Mouse (Mus musculus) inflammation-experienced regulatory T-cells, adult 16 weeks (primary cell): ENCODE results near the gene Fam122b. TPM values are rescaled to one million over a fixed set of nuclear protein-coding genes. Genes with fewer than 3 reads are reported as not detected.

Source experiments
- polyA plus RNA-seq: library from polyadenylated mRNA; unstranded; fragments of 100-300 nt; shearing (Covaris generic); gene quantifications from one replicate; pipeline ENCODE4 v1.2.1, GENCODE M21; 2017

Gene Fam122b
- polyA plus RNA-seq, result 12.8 TPM

DNA sequence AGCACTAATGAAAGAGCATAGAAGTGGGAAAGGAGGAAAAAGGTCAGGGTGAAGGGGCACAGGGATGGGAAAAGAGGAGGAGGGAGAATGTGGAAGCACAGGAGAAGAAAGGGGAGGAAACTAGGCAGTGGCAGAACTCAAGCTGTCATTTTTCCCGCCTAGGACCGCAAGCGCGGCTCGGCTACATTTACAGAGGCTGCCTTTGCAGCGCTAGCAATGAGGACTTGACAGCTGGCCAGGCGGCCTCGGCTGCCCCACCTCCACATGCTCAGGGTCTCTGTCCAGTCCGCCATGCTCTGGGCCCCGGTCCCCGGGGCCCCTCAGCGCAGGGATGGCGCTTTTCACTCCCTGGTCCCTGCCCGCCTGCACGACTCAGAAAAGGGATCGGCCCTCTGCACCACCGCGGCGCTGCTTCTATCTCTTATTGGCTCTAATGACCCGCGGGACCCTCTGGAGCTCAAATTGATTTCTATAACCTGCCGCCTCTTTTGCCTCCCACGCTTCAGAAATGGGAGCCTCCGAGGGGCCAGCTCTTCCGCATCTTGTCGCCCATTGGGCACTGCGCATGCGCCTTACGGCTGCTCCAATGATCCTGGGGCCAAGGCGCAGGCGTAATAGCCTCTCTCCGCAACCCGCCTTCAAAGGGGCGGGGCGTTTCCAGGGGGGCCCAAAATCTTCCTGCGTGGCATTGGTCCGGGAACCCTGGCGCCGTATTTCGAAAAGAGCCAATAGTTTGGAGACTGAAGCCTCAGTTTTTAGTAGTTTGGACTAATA, at the start of gene Fam122b:
TSS of gene Fam122b (minus strand) at position 517 of the 774 bp plus-strand sequence.

GRCm38 (mm10) chrX:53273124-53273523, 3.5 kb upstream of the Fam122b start, which contains the start of gene Fam122c:
TSS of gene Fam122c (plus strand) at chrX:53273424.

DNA sequence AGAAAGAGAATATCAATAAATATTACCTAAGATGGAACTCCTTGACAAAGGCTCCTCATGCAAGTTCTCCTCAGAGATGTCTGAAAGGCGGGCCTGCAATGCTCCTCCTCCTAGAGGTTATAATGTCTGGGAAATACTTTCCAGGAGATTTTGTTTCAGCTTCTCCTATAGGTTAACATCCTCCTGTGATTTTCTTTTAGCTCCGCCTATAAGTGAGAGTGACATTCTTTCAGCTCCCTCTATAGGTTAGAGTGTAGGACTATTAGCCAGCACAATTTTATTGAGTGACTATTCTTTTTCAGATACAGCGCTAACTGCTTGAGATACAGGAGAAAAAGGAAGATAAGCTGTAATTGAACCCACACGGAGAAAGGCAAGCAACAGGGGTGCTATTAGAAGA, 29.6 kb downstream of the Fam122b start, which contains the start of gene Plac1:
TSS of gene Plac1 (minus strand) at position 101 of the 400 bp plus-strand sequence.

Other genes with a start within 250 kb of the Fam122b start
- gene Plac1, start 29.7 kb downstream of the Fam122b start, polyA plus RNA-seq, result not detected
- not detected for gene Fam122c, start 3.6 kb upstream of the Fam122b start, polyA plus RNA-seq
- gene Mospd1, start 100.7 kb upstream of the Fam122b start, polyA plus RNA-seq, result 21.7 TPM
- gene Etd, start 165.1 kb upstream of the Fam122b start, polyA plus RNA-seq, result not detected